Mouse (Mus musculus) forebrain, embryonic 13.5 days (tissue): ENCODE data around the gene Cmpk1. TPM values are rescaled to one million over a fixed set of nuclear protein-coding genes. Genes with fewer than 3 reads are reported as not detected.

Source experiments
- ATAC-seq: fragments of 200-750 bp; cut with Nextera tagmentation; 2 replicates; pipeline ENCODE4 v1.8.0; 2017
- H3K27ac ChIP-seq: fragments of 300-500 bp; sonication (generic); 2 replicates; pipeline ENCODE4 v1.5.1; 2015; ENCODE audit warnings: inconsistent platforms, mild to moderate bottlenecking, moderate library complexity
- H3K27me3 ChIP-seq: fragments of 300-500 bp; sonication (generic); 2 replicates; pipeline ENCODE4 v1.6.1; 2015; ENCODE audit warnings: mild to moderate bottlenecking, inconsistent platforms
- H3K36me3 ChIP-seq: fragments of 300-500 bp; sonication (generic); 2 replicates; pipeline ENCODE4 v1.6.1; 2015; ENCODE audit warnings: mild to moderate bottlenecking, inconsistent platforms; ENCODE audit not compliant: poor library complexity, severe bottlenecking
- H3K4me1 ChIP-seq: fragments of 300-500 bp; sonication (generic); 2 replicates; pipeline ENCODE4 v1.6.1; 2015; ENCODE audit warnings: inconsistent platforms
- H3K4me2 ChIP-seq: fragments of 300-500 bp; sonication (generic); 2 replicates; pipeline ENCODE4 v1.6.1; 2015; ENCODE audit warnings: inconsistent platforms, mild to moderate bottlenecking, moderate library complexity
- H3K4me3 ChIP-seq: fragments of 300-500 bp; sonication (generic); 2 replicates; pipeline ENCODE4 v1.5.1; 2015; ENCODE audit warnings: mild to moderate bottlenecking, inconsistent platforms
- H3K9ac ChIP-seq: fragments of 300-500 bp; sonication (generic); 2 replicates; pipeline ENCODE4 v1.6.1; 2015; ENCODE audit warnings: mild to moderate bottlenecking, inconsistent platforms
- H3K9me3 ChIP-seq: fragments of 300-500 bp; sonication (generic); replicated peaks from 2 replicates; pipeline ENCODE4 v1.6.1; 2016; ENCODE audit warnings: inconsistent platforms
- WGBS: fragments of 180-500 bp; shearing (Covaris S2); methylation state at CpG from one replicate; pipeline ENCODE4 v1.1.7; 2015; 5-methylcytosine and 5-hydroxymethylcytosine counted together
- polyA plus RNA-seq: library from polyadenylated mRNA; unstranded; fragments of >200 nt; fragmentation: Nextera tagmentation; extraction: Ambion mirVana; gene quantifications from 2 replicates; pipeline ENCODE4 v1.2.1, GENCODE M21; 2015

Gene Cmpk1
- polyA plus RNA-seq, 1 experiment from 2014 or later, result 133 TPM

DNA sequence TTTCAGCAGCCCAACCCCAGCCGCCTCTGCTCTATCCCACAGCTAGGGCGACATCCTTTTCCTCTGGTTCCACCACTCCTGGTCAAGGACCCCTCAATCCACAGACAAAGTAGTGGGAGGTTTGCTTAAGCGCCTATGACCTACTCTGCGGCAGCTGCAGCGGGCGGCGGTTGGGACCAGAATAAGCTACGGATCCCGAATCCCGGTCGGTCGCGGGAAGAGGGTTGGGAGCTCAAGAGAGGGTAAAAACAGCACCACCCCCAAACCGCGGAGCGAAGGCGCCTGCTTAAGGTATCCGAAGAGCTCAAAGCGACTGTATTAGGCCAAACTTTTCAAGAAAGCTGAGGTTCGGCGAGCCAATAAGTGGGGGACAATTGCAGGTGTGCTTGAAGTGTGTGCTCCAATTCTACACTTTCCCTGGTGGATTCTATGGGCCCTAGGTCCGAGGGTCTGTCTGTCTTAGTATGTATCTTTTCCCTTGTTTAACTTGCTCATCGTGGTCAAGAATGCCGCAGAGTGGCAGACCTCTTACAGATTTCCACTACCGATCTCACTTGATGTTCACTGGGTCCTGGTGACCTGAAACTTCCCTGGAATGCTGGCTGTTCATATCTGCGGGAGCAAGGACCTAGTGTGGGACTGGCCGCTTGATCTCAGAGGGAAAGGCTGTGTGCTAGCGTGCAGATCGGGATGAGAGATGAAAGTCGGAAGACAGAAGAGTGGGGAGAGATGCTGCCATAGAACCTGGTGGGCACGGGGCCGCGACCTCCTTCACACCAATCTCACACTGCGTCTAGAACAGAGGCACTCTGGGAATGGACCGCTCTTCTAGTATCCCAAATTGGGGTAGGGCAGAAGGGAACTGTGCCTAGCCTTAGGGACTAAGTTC, 74.1 kb downstream of the Cmpk1 start:
- ATAC-seq, result no peak
- Histone ChIP-seq H3K9me3 (no peaks in the 10 kb centered on the region), H3K4me2 (no peak overlapping the region), H3K36me3 (no peaks in the 10 kb centered on the region), H3K4me3 (no peak overlapping the region), H3K9ac (no peak overlapping the region), H3K4me1 (peaks cover 17% of the 10 kb centered on the region), H3K27me3 (peaks cover 97% of the 10 kb centered on the region), H3K27ac (no peak overlapping the region)
- 2% methylated on average over 35 of the region's 35 CpGs for WGBS

DNA sequence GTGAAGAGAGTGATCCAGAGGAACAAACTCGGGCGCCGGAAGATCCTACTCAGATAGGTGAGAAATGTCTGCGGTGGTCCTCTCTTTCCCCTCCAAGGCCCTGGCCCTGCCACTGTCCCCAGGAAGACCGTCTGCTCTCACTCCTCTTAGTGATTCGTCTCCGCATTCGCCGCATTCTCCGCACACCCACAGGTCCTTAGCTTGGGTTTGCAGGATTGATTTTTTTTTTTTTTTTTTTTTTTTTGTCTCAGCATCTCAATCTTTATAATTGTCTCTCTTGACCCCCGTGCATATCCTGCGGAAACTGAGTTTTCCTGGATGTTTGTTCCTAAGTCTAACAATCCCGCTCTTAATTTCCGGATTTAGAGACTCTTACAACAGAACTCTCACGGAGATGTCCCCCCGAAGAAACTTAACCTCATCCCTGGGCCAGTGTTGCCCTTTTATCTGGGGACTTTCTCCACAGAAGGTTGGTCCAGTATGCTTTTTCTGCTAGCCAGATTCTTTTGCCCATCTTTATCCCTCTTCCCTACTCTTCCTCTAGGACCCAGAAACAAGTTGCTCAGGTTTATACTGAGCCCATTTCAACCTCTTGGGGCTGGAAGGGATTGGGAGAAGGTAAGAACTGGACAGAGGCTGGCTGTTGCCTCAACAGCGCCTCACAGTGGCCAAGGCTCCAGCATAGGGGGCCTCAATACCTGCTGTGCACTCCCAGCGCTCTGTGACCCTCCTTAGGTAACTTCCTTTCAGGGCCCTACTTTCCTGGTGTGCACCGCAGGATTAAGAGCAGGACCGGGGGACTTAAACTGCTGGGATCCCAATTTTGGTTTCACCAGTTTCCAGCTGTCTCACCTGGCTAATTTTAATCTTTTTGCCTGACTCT, 77.2 kb downstream of the Cmpk1 start:
- no peak for ATAC-seq
- peaks cover 26% of the 10 kb centered on the region for H3K4me1 ChIP-seq
- H3K27me3 ChIP-seq, result peaks cover 99% of the 10 kb centered on the region
- 2% methylated on average over 20 of the region's 20 CpGs for whole genome bisulfite sequencing
- H3K4me2 ChIP-seq, result peak overlapping the region; percentile 65
- H3K9me3 ChIP-seq, result no peaks in the 10 kb centered on the region
- H3K4me3 ChIP-seq, result peak overlapping the region; percentile 43
- H3K36me3 ChIP-seq, result no peaks in the 10 kb centered on the region
- no peak overlapping the region for H3K27ac ChIP-seq
- no peak overlapping the region for H3K9ac ChIP-seq

Other genes starting within 250 kb of the Cmpk1 start
- not detected in 2 replicates for gene Gm12830, start 165.5 kb downstream of the Cmpk1 start, polyA plus RNA-seq
- 0.22 and 0.30 TPM in 2 replicates for gene Foxd2, start 78.4 kb downstream of the Cmpk1 start, polyA plus RNA-seq
- gene Foxe3, start 61.2 kb downstream of the Cmpk1 start, polyA plus RNA-seq, result not detected in 2 replicates
- 12.6 and 12.8 TPM in 2 replicates for gene Stil, start 12.9 kb upstream of the Cmpk1 start, polyA plus RNA-seq
- 0.81 and 0.88 TPM in 2 replicates for gene Tal1, start 69.2 kb upstream of the Cmpk1 start, polyA plus RNA-seq
- gene Pdzk1ip1, start 101.5 kb upstream of the Cmpk1 start, polyA plus RNA-seq, result 3.7 and 4.4 TPM in 2 replicates
- 1.4 and 2.1 TPM in 2 replicates for gene Cyp4x1, start 147.0 kb upstream of the Cmpk1 start, polyA plus RNA-seq